Mouse (Mus musculus) frontal cortex, postnatal 36 days (tissue): ENCODE results near the gene Mrpl11.
"Not testable (repeated sequence)": the region's sequence is repeated elsewhere in the genome, so short reads cannot be mapped to it uniquely, and the experiment has no call there.

Experiments used
- DNase-seq, 2 experiments: peaks; one replicate each; pipeline ENCODE4 v3.0.0; 2022; ENCODE audit warnings: low spot score in 2 of 2

Gene Mrpl11

DNA sequence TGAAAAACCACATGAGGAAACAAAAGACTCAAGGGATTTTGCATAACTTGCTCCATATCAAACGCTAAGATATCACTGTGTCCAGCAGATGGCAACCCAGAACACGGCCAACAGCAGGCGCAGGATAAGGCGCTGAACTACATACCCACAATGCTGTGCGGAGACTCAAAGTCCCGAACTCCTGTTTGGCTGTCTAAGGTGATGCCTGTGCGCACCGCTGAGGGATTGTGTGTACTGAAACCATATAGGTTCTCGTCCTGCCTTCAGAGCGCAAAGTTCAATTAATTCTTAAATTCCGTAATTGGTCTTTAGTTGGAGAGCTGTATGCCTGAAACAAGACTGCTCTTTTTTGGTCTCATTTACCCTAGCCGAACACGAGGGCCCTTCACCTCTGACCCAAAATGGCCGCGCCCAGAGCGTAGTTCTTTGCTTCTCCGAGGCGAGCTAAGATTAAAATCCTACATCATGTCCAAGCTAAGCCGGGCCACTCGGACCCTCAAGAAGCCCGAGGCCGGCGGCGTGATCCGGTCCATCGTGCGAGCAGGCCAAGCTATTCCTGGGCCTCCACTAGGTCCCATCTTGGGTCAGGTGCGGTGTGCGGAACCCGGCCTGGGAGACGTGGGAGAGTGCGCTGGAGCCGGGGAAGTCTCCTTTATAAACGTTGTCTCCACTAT lies at the start of gene Mrpl11:
Gene Mrpl11, plus strand, starts transcription at position 220 of the 674 bp plus-strand sequence.
- DNase-seq, result peak; percentile 92 to 96

DNA sequence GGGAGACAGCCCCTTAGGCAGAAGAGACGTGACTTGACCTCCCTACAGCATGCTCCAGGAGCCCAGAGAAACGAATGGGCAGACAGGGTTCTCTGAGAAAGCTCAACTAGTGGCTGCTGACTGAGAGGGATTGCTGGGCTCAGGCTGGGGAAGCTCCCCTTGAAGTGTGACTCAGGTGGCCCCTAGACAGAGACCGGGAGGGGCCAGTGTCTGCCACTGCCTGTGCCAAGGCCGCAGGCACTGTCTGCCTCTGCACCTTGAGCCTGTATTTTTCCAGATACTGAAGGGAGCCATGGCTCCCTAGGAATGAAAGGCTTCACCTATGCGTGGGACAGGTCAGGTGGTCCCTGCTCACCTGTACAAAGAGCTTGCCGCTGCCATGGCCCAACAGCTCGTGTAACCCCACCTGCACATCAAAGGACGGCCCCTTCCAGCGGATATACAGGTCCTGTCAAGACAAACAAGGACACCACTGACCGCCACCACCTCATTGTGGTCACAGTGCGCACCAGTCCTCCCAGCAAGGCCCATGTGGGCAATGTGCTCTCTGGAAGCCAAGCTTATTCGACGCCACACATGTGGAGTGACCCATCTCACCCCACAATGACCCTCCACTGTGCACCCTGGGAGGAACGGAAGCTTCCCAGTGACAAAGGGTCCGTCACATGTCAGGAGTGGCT lies 45.9 kb upstream of the Mrpl11 start:
- DNase-seq, result no peak

DNA sequence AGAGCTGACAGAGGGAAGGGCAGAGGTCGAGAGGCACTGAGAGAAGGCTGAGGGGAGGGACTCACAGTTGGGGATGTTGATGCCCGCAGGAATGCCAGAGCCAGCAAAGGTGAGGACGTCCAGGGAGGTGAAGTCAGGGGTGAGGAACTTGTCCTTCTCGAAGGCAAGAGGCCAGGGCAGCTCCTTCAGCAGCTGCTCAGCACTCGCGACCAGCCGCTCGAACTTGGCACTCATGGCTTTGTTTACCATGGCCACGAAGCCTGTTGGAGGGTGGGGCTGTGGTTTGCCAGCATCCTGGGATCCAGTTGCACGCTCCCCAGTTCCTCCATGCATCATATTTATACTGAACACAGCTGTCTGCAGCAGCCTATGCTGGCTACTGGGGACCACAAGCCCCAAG lies 45.1 kb upstream of the Mrpl11 start:
- no peak for DNase-seq

DNA sequence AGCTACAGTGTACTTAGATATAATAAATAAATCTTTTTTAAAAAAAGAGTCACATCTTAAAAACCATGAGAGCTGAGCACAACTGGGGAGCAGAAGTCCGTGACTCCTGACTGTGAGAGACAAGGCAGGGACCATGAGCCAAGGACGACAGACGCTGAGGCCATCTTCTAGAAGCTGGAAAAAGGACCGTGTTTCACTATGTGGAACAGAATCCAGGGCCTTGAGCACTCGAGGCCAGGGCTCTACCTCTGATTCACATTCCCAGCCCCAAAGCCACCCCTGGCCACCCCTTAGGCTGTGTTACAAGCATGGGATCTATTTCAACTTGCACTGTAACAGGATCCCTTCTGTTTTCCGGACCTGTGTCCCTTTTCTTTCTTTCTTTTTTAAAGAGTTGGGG lies 42.3 kb upstream of the Mrpl11 start:
- no peak for DNase-seq

DNA sequence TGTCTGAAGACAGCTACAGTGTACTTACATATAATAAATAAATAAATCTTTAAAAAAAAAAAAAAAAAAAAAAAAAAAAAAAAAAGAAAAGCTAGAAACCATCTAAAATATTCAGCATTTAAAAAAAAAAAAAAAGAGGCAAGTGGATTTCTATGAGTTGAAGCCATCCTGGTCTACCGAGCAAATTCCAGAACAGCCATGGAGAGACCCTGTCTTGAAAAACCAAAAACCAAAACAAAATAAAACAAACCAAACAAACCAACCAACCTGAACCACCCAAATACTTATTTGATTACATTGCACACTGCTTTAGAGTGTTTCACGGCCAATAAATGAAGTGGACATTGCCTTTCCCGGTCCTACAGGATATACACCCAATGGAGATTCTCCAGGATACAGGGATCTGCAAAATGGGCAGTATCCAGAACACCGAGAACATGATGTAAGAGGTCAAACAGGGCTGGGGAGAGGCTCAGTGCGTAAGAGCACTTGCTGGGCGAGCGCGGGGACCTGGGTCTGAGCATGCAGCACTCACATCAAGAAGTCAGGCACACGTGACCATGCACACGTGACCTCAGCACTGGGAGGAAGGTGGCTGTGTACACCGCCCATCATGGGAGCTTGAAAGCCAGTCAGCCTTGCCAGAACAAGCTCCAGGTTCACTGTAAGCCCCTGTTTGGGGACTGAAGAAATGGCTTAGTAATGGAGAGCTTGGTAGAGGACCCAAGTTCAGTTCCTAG lies 36.7 kb upstream of the Mrpl11 start:
- no peak for DNase-seq

DNA sequence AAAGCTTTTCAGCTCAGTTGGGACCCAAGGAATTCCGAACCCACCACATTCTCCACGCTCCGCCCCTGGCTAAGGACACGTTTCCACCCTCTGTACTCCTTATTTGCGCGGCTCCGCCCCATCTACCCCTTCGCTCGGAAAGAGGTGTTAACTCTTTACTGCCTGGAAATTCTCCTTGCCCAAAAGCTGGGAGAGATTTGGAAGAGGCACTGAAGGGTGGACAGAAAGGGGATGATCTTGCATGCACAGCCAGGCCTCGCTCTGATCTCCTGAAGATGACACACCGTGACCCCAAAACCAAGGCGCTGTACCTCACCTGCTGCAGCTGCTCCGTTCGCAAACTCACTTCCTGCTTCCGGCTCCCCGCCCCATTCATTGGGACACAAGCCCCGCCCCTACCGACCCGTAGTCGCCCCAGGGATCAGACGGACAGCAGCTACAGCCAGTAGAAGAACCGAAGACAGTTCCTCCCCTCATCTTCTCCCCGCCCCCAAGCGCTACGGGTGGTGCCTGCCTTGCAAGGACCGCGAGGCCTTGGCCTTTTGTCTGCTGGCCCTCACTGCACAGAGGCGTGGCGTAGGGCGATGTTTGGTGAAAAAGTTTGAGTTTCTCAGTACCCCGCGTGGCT lies 33.9 kb upstream of the Mrpl11 start, which contains the start of gene Dpp3:
Gene Dpp3, minus strand, starts transcription at position 384 of the 628 bp plus-strand sequence.
- DNase-seq, result peak; percentile 98

DNA sequence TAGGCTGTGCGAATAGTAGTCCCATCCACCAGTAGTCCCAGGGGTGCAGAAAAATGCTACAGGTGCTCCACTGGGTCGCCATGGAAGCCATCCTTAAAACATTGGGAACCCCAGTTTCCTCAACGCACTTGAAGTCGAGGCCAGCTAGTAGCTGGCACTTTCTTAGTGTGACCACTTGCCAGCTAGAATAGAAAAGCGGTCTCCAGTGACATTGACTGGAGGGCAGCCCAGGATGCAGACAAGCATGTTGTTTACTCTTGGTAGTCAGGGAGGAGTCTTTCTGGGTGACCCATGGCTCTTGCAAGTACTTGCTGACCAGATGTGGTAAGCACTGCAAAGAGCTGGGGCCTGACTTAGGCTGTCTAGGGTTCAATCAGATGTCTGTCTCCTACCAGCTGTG lies 33.2 kb upstream of the Mrpl11 start:
- no peak for DNase-seq

DNA sequence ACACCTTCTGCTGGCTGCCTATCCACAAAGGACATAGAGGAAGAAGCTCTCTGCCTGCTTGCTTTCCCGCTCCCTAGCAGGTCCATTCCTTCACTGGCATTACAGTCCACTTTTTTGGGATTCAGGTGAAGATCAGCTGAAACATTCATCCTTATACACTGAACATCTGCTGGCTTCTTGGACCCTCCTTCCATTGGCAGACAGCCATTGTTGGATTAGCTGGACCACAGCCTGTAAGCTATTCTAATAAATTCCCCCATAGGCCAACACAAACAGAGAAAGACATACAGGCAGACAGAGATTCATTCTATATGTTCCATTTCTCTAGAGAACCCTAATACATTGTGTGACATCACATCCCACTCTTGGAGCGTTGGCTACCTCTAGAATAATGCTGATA lies 25.1 kb upstream of the Mrpl11 start:
- DNase-seq, result no peak

DNA sequence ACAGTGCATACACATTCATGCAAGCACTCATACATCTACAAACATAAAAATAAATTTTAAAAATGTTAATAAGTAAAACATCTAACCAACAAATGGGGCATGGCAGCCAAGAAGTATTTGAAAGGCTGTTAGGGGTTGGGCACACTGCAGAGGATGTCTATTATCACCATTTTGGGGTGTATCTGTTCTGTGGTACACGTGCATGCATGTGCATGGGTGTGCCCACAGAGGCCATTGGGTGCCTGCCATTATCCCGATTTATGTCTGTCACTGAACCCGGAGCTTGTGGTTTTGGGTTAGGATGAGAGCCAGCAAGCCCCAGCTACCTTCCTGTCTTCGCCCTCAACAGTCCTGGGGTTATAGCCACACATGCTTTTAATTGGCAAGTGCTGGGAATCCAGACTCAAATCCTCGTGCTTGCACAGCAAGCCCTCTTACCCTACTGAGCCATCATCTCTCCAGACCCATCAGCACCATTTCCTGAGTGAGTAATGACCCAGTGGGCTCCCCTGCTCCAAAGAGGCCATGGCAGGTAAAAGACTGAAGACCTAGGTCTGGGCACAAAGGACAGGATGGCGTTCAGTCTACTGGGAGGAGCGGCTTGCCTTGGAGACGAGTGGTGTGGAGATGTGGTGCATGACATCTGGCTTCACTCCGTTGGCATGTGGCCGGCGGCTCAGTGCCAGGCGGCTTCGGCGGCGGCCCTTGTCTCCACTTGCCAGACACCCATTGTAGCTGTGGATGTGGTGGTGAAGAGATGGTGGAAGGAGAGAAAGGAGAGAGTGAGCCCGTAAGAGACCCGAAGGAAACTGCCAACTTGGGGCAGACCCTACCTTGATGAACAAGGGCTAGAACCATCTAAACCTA lies 24.3 kb upstream of the Mrpl11 start:
- no peak for DNase-seq

DNA sequence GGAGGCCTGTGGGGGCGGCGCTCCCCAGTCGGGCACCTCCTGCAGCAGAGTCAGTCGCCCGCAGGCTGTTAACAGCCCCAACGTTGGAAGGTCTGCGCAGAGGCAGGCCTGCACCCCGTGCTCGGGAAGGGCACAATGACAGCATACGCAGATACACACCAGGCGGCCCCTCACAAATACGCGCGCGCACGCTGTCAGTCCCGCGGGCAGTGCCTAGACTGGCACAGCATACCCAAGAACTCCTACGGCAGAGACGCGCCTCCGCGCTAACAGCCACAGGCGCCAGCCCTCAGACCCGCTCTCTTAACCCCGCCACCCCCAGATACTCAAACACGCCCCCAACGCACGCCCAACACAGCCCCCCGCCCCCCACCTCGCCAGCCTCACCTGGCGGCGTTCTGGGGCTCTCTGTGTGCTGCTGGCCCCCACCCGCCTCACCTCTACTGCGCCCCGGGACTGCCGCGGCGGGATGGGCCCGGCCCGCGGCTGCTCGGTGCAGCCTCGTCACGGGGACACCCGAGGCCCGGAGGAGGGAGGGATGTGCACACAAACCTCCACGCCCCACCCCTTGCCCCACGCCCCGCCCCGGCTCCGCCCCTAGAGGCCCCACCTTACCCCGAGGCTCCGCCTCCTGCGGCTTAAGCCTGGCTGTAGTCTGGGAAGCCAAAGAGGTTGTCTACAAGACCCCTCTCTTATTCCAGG lies 19.2 kb upstream of the Mrpl11 start, which contains the start of gene Peli3:
Gene Peli3, minus strand, starts transcription at position 577 of the 702 bp plus-strand sequence.
- DNase-seq, result peak; percentile 65 to 75

DNA sequence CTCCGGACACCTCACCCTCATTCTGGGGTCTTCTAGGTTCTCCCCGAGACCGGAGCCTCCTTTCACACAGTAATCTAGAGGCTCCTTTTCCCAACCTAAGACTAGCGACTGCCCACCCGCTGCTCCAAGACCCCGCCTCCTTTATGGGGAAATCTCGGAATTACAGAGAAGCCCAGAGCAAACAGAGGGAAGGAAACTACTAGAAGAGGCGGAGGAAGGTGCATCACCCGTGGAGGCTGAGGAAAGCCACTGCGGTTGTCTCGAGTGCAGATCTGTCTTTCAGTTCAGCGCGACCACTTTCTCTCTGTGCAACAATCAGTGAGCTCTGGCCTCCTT lies 18.7 kb upstream of the Mrpl11 start:
- DNase-seq, result no peak

DNA sequence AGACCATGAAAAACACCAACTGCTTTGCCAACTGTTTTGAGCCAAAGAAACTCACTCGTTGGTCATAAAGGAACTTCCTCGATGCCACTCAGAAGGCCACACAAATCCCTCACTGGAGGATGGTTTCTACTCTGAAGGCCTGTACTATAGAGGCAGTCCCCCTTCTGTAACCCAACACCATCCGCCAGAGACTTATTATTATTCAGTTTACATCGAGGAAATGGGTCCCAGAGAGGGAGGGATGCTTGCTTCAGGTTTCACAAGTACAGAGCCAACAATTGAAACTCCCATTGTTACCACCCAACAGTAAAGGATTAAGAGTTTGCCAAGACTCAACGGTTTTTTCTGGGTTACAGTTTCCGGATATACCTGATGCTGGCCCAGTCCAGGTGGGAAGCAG lies 16.4 kb upstream of the Mrpl11 start:
- DNase-seq, result no peak

DNA sequence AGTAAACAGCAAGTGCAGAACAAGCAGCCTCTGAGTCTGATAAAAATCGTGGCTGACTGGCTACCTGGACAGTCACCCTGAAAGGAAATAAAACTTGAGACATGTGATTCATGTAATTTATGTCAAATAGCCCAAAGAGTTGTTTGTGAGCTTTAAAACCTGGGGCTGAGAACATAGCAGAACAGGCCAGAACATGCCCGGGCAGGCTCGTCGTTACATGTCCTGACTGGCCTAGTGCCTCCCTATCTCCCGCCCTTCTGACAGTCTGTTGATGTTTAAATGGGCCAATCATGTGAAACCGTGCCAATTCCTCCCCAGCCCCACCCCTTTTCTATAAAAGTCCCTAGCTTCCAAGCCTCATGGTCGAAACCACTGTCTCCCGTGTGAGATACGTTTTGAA lies 13.3 kb upstream of the Mrpl11 start:
- not testable (repeated sequence) for DNase-seq

DNA sequence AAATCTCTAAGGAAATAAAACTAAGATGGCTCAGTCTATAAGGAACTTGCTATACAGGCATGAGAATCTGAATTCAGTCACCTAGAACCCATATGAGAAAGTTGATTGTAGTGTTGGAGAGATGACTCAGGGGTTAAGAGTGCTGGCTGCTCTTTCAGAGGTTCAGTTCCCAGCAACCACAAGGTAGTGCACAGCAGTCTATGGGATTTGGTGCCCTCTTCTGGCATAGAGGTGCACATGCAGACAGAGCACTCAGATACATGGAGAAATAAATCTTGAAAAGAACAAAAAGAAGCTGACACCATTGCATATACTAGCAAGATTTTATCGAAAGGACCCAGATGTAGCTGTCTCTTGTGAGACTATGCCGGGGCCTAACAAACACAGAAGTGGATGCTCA lies 6.3 kb downstream of the Mrpl11 start:
- no peak for DNase-seq

DNA sequence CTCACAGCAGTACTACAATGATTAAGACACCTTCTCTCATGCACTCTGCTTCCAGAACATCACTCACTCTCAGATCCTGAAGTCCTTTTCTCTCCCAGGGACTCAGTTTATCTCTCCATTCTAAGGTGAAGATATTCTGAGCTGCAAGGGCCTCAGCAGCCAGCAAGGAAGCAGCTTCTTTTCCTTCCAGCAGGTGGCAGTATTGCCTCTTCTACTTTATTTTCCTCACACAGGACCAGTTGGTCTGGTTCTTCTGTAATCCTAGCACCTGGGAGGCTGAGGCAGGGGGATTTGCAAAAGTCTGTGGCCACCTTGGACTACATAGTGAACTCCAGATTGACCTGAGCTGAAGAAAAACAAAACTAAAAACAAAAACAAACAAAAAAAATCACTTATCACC lies 19.8 kb downstream of the Mrpl11 start:
- peak in 1 of 2 experiments; percentile 81 for DNase-seq

DNA sequence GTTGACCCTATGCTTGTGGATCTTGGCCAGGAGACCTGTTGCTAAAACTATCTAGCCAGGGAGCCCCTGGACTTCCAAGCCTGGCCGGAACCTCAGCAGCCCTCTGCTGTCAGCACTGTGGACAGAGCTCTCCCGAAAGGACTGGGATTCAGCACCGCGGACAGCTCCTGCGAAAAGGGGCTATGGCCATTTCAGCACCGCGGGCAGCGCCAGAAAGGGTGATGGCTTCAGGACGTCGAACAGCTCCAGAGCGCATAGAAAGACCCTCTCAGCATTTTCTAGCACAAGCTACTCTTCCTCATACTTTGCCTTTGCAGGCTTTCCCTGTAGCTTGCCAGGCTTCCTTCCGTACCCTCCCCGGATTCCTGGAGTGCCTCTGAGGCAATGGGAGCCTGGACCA lies 27.1 kb downstream of the Mrpl11 start:
- DNase-seq, result peak; percentile 73 to 74

DNA sequence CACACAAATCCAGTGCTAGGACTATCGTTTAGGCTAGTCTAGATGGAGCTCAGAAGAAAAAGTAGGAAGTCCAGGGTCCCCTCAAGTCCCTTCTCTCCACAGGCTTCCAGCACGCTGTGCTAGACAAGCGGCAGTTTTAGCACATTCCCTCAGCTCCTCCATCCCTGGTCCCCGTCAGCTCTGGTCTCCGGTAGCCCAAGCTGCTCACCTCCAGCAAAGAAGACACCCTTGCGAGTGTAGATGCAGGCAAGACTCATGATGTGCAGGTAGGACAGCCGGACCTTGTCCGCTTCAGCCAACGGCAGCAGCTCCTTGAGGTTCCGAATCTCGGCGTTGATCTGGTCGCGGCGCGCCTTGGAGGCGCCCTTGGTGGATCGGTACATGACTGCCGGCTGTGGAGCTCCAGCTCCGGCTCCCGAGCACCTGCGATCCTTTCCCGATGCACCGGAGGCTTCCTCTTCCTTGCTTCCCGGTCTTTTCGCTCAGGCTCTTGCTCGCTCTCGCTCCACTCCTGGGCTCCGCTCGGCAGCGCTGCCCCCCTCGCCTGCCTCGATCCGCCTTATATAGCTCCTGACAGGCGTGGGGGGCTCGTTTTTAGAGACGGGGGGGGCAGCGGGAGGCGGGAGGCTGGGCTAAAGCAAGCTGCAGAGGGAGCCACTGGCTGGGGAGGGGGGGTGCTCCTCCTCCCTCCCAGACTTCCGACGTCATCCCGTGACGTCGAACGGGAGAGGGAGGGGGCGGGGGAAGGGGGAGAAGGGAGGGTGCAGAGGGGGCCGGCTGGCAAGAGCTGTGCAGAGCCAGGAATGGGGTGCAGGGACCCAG lies 27.7 kb downstream of the Mrpl11 start:
- DNase-seq, result peak; percentile 83 to 86

DNA sequence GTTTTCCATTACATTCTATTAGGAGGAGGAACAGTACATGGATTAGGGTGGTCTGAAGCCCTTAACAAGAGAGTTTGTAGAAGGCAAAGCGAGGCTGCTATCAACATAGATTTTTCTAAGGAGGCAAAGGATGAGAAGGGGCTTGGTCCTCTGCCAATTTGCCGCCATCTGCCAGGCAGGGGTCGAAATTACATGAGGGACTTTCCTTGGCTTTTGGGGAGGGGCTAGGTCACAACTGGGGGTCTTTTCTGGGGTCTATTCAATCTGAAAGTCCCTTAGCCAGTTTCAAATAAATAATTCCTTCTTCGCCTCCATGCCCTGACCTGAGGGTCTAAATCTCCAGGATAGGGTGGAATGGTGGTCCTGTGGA lies 28.3 kb downstream of the Mrpl11 start, which contains the start of gene Npas4:
Gene Npas4, minus strand, starts transcription at position 61 of the 370 bp plus-strand sequence.
- no peak for DNase-seq

DNA sequence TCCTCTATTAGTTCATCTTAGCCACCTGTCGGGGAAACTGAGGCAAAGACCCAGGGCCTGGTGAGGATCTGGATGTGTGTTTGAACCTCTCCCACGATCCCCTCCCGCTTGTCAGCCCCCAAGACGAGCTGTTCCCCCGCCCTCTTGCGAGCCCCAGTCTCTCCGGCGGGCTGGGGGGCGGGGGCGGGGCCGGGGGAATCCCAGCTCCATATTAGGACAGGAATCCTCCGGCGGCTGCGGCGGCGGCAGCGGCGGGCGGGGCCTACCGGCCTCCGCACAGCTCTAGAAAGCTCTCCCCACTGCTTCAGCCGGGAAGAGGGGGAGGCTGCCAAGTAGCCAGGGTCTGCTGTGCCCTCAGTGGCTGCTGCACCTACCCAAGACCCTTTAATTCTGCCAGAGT lies 28.8 kb downstream of the Mrpl11 start:
- DNase-seq, result peak; percentile 54 to 59

DNA sequence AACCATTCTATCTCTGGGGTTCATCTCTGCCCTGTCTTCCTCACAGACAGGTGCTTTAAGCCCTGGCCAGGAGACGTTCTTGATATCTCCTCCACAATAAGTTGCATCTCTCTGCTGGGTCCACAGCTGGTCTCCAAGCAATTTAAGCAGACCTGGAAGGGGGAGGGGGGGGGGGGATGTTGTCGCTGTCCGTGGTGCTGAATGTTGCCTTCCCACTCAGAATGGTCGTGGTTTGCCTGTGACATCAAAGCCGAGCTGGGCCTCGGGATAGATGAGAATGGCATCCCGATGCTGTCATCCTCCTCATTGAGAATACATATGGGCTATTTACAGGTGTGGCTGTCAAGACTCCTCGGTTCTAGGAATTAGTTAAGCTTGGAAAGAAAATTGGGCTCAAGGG lies 30.4 kb downstream of the Mrpl11 start:
- DNase-seq, result no peak
